Mouse (Mus musculus) gastrocnemius, adult 18-20 months (tissue): Measurements from ENCODE around the gene Eml1. TPM values are rescaled to one million over a fixed set of nuclear protein-coding genes. Genes with fewer than 3 reads are reported as not detected.

Experiments used
- DNase-seq: peaks from one replicate; pipeline ENCODE4 v3.0.0; 2021; ENCODE audit warnings: low spot score
- total RNA-seq, 2 experiments: library from RNA; stranded (reverse); gene quantifications; 2 replicates each; pipeline ENCODE4 v1.2.3; 2021

Eml1 gene
- total RNA-seq, 2 experiments from 2014 or later: 99.0 to 99.1 TPM

DNA sequence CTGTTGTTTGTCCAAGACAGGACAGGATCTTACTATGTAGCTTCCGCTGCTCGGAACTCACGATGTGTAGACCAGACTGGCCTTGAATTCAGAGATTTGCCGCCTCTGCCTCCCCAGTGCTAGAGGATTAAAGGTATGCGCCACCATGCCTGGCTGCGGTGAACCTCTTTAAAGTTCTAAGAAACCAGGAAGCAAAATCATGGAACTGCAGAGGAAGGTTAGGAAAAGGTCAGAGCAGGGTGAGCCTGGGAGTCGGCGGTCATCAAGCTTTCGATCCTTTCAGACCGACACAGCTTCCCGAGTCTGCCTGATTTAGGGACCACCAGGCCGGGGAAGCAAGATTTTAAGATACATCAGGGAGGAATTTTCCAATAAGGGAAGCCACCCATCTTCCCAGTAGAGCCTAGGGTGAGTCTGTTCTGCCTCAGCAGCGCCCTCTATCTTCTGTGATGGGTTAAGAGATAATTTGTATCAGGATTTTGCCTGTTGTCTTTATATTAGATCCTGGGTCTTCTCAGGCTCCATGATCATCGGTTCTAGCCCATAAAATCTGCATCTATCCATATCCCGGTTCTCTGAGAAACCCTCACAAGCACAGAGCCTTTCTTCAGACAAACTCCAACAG lies 176.6 kb downstream of the Eml1 start:
- no peak for DNase-seq

- no peak for DNase-seq
Observed at GRCm38 (mm10) chr12:108551731-108552130, 181.0 kb downstream of the Eml1 start.

GRCm38 (mm10) chr12:108553079-108553478 lies 182.3 kb downstream of the Eml1 start:
- DNase-seq: no peak

GRCm38 (mm10) chr12:108554120-108554841 lies 183.5 kb downstream of the Eml1 start, which contains the start of gene Evl:
Gene Evl, plus strand, starts transcription at chr12:108554720.
- peak; percentile 56 for DNase-seq

GRCm38 (mm10) chr12:108554861-108555556 lies 184.3 kb downstream of the Eml1 start:
- DNase-seq: no peak

GRCm38 (mm10) chr12:108558194-108558593 lies 187.4 kb downstream of the Eml1 start:
- no peak for DNase-seq

DNA sequence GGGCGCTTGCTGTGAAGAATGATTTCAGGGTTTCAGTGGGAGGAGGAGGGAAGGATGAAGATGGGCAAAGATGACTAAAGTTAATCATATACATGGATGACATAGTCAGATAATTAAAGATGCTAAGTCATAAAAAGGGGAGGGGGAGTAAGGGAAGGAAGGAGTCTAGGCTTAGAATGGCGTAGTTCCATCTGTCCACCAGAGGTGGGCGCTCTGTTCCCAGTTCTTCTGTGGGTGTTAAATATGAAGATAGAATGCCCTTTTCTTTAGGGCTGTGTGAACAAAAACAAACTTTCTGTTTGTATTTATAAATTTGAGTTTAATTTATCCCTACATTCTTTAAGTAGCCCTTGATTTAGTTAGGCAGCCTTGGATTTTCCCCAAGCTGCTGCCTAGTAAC lies 192.5 kb downstream of the Eml1 start:
- DNase-seq: no peak

DNA sequence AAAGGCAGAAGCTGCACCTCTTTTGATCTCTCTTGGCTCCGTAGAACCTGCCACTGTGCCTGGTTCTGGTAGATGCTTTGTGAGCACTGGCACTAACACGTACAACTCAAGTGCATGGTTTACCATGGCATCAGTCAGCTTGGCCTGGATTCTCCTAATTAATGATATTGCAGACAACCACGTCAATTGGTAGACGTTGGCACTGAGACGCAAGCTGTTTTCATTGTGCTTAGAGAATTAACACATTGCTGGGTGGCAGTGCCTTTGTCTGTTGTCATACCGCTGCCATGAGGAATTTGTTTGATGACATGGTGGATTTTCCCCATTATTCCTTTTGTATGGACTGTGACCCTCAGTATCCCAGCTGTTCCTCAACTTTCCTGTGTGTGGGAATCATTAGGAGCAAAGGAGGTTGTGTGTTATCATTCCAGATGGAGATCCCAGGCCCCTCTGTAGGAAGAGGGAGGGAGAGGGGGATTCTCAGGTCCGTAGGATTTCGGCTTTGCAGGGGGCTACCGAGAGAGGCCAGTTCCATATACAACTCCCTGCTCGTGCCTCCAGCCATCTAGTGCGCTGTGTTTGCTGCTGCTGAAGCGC lies 194.3 kb downstream of the Eml1 start:
- no peak for DNase-seq

DNA sequence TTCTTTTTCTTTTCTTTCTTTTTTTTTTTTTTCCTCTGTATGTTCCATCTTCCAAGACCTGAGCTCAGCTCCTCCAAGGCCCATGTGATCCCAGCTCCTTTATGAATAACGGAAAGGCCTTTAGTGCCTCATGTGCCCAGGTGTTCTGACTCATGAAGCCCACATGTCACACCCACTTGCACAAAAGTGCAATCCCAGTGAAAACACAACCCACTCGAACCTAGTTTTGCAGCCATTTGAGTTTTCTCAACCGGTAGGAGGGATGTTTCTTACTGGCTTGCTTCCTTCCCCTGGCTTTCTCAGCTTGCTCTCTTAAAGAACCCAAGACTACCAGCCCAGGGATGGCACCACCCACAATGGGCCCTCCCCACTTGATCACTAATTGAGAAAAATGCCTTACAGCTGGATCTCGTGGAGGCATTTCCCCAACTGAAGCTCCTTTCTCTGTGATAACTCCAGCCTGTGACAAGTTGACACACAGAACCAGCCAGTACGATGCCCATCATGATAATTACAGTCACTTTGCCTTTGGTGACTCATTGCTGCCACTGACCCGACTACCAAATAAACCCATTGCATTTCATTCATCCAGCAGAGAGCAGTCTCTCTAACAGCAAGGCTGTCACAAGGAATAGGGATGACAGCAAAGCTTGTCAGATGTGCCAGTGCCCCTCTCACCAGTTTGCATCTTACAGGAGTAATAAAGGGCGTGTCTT lies 208.6 kb downstream of the Eml1 start:
- no peak for DNase-seq

DNA sequence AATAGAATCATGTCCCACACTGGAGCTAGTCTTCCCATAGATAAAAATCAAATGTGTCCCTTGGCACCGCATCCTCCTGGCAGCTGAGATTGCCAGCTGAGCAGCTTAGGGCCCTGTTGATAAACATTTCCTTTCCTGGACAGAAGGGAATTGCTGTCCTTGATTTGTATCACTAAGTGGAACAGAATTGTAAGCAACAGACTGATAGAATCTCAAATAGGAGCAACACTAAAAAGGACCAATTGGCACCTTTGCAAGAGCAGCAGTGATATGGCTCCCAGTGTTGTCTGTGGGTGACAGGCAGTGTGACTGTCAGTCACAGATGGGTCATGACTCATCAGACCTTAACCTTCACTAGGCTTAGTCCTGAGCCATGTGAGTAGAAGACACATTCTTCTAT lies 213.0 kb downstream of the Eml1 start:
- no peak for DNase-seq

Other genes starting within 250 kb of the Eml1 start
- 100 to 1,000 TPM; 106 to 113 TPM for gene Setd3, start 191.6 kb upstream of the Eml1 start, total RNA-seq
- 100 to 1,000 TPM; 127 to 147 TPM for gene Ccnk, start 191.4 kb upstream of the Eml1 start, total RNA-seq
- 10 to 100 TPM; 39.4 to 42.6 TPM for gene Ccdc85c, start 95.5 kb upstream of the Eml1 start, total RNA-seq
- gene Hhipl1, start 64.7 kb upstream of the Eml1 start, total RNA-seq: 1 to 10 TPM; 1.1 to 1.2 TPM
- gene Cyp46a1, start 36.6 kb upstream of the Eml1 start, total RNA-seq: under 1 TPM; 0.11 to 0.21 TPM
- gene Evl, start 183.8 kb downstream of the Eml1 start, total RNA-seq: 1 to 10 TPM; 8.0 to 9.7 TPM